Mouse (Mus musculus): ENCODE data around the gene 4933427I04Rik. TPM values are rescaled to one million over a fixed set of nuclear protein-coding genes. Genes with fewer than 3 reads are reported as not detected.

Gene 4933427I04Rik
- polyA plus RNA-seq, 1 experiment from 2014 or later: not detected

DNA sequence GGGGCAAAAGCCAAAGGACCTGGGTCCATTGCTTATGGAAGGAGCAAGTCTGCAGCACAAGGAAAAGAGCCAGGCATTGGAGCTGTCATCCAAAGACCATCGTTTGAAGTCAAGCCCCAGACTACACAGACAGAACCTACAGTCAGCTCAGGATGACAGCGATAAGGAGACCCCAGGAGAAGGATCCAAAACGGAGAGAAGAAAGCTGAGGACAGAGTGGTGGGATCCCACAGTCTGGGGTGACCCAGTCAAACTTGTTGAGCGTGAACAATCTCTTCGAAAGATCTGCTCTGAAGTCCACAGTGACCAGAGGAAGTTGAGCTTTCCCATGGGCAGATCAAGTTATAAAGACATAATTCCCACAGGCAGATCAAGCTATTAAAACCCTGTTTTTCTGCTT is 1.1 kb downstream of the 4933427I04Rik start:
- Histone ChIP-seq H3K36me3 (ENCODE audit: control insufficient read depth, insufficient read depth, low read length) (no peaks in the 10 kb centered on the region), H3K9me3 (replicated peaks; ENCODE audit: control insufficient read depth, low read length) (no peaks in the 10 kb centered on the region)
- 81% methylated on average over 5 of the region's 5 CpGs for WGBS

DNA sequence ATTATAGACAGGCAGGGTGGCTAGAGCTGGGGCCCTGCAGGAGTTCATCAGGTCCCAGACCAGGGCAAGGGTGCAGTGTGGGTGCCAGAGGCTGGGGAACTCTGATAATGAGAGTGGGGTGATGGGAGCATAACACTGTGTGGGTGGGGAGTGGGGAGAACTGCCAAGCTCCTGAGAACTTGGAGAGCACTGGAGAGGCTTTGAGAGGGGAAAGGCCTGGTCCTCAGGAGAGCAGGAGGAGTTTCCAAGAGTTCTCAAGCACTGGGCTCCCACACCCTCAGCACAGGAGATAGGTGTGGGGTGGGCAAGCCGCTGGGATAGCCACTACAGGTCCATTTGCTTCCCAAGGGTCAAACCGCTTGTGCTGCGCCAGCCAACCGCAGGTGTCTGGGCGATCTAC is 34.2 kb downstream of the 4933427I04Rik start:
- no peaks in the 10 kb centered on the region for H3K36me3 ChIP-seq (ENCODE audit: control insufficient read depth, insufficient read depth, low read length)
- no peak overlapping the region for H3K9ac ChIP-seq (ENCODE audit: low read length)
- H3K4me3 ChIP-seq (ENCODE audit: low read depth, low read length): no peak overlapping the region
- H3K9me3 ChIP-seq (replicated peaks; ENCODE audit: control insufficient read depth, low read length): no peaks in the 10 kb centered on the region
- no peak overlapping the region for H3K27ac ChIP-seq (ENCODE audit: low read depth, low read length)
- no peaks in the 10 kb centered on the region for H3K27me3 ChIP-seq (replicated peaks; ENCODE audit: control insufficient read depth, insufficient read depth, low read length)
- no peak overlapping the region for H3K4me2 ChIP-seq (ENCODE audit: low read length)
- no peak for ATAC-seq
- 90% methylated on average over 5 of the region's 5 CpGs for WGBS
- no peak for DNase-seq (ENCODE audit: low spot score)
- no peaks in the 10 kb centered on the region for H3K4me1 ChIP-seq (ENCODE audit: control insufficient read depth, insufficient read depth, low read length)

More for the DNA sequence above, 1.1 kb downstream of the 4933427I04Rik start:
- Histone ChIP-seq H3K4me1 (ENCODE audit: control insufficient read depth, insufficient read depth, low read length) (no peaks in the 10 kb centered on the region), H3K4me2 (ENCODE audit: low read length) (no peak overlapping the region), H3K27ac (ENCODE audit: low read depth, low read length) (no peak overlapping the region), H3K9ac (ENCODE audit: low read length) (no peak overlapping the region), H3K4me3 (ENCODE audit: low read depth, low read length) (no peak overlapping the region), H3K27me3 (replicated peaks; ENCODE audit: control insufficient read depth, insufficient read depth, low read length) (no peaks in the 10 kb centered on the region)
- DNase-seq (ENCODE audit: low spot score): no peak
- no peak for ATAC-seq

DNA sequence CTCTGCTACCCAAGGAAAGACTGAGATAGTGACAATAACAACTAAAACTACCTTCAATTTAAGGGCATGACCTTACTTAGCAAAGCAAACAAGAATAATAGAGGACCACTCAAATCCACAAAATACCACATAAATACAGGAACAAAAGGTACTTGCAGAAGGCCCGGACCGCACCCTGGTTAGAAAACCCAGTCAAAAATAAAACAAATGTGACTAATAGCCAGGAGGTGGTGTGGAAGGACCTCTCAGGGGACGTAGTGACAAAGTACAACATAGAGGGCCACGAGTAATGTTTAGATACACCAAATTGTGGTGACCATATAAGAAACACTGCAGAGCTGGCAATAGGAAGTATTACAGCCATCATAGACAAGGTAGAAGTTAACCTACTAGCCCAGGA is 34.8 kb downstream of the 4933427I04Rik start:
- Histone ChIP-seq H3K4me3 (ENCODE audit: low read depth, low read length) (no peak overlapping the region), H3K9ac (ENCODE audit: low read length) (no peak overlapping the region), H3K4me2 (ENCODE audit: low read length) (no peak overlapping the region), H3K27ac (ENCODE audit: low read depth, low read length) (no peak overlapping the region), H3K27me3 (replicated peaks; ENCODE audit: control insufficient read depth, insufficient read depth, low read length) (no peaks in the 10 kb centered on the region), H3K36me3 (ENCODE audit: control insufficient read depth, insufficient read depth, low read length) (no peaks in the 10 kb centered on the region), H3K4me1 (ENCODE audit: control insufficient read depth, insufficient read depth, low read length) (no peaks in the 10 kb centered on the region), H3K9me3 (replicated peaks; ENCODE audit: control insufficient read depth, low read length) (no peaks in the 10 kb centered on the region)
- no peak for ATAC-seq
- WGBS: 87% methylated on average over 4 of the region's 4 CpGs
- no peak for DNase-seq (ENCODE audit: low spot score)

DNA sequence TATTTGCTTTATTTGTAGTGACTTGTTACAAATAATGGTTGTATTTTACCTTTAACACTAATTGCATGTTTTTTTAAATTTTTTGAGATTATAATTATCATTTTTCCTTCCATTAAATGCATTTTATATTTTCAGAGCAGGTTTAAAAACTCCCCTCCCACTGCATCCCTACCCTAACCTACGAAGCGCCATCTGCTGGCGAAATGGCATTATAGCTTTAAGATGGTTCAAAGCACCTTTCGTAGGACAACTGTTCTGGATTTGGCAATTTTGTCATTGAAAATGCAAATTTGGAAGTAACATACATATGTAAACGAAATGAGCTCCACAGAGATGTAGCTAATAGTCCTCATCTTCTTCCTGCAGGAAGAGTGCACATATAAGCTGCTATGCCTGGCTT is 39.2 kb downstream of the 4933427I04Rik start:
- Histone ChIP-seq H3K4me3 (ENCODE audit: low read depth, low read length) (no peak overlapping the region), H3K4me2 (ENCODE audit: low read length) (no peak overlapping the region), H3K4me1 (ENCODE audit: control insufficient read depth, insufficient read depth, low read length) (no peaks in the 10 kb centered on the region), H3K9me3 (replicated peaks; ENCODE audit: control insufficient read depth, low read length) (no peaks in the 10 kb centered on the region), H3K36me3 (ENCODE audit: control insufficient read depth, insufficient read depth, low read length) (no peaks in the 10 kb centered on the region), H3K27ac (ENCODE audit: low read depth, low read length) (no peak overlapping the region), H3K9ac (ENCODE audit: low read length) (no peak overlapping the region), H3K27me3 (replicated peaks; ENCODE audit: control insufficient read depth, insufficient read depth, low read length) (no peaks in the 10 kb centered on the region)
- peak; percentile 77 for DNase-seq (ENCODE audit: low spot score)
- 9% methylated on average over 5 of the region's 5 CpGs for WGBS
- ATAC-seq: no peak

DNA sequence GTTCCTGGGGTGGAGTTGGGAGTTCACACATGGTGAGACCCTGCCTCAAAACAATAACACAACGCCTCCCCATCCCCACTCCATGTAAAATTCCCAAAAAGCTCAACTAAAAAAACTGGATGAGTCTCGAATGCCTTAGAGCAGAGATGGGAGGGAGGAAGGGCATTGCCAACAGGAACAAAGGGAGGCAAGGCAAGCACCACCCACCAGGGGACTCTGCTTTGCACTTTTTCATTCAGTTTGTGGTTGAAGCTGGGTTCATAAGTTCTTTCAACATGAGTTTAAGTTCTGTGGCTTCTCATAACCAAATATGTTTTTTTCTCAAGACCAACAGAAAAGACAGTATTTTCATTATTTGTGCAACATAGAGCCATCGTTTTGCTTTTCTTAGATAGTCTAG is 44.0 kb downstream of the 4933427I04Rik start:
- Histone ChIP-seq H3K27ac (ENCODE audit: low read depth, low read length) (no peak overlapping the region), H3K4me3 (ENCODE audit: low read depth, low read length) (no peak overlapping the region), H3K4me1 (ENCODE audit: control insufficient read depth, insufficient read depth, low read length) (peaks cover 8% of the 10 kb centered on the region), H3K27me3 (replicated peaks; ENCODE audit: control insufficient read depth, insufficient read depth, low read length) (no peaks in the 10 kb centered on the region), H3K9ac (ENCODE audit: low read length) (no peak overlapping the region), H3K36me3 (ENCODE audit: control insufficient read depth, insufficient read depth, low read length) (no peaks in the 10 kb centered on the region), H3K9me3 (replicated peaks; ENCODE audit: control insufficient read depth, low read length) (no peaks in the 10 kb centered on the region), H3K4me2 (ENCODE audit: low read length) (no peak overlapping the region)
- 70% methylated on average over 3 of the region's 3 CpGs for WGBS
- ATAC-seq: no peak
- DNase-seq (ENCODE audit: low spot score): no peak

DNA sequence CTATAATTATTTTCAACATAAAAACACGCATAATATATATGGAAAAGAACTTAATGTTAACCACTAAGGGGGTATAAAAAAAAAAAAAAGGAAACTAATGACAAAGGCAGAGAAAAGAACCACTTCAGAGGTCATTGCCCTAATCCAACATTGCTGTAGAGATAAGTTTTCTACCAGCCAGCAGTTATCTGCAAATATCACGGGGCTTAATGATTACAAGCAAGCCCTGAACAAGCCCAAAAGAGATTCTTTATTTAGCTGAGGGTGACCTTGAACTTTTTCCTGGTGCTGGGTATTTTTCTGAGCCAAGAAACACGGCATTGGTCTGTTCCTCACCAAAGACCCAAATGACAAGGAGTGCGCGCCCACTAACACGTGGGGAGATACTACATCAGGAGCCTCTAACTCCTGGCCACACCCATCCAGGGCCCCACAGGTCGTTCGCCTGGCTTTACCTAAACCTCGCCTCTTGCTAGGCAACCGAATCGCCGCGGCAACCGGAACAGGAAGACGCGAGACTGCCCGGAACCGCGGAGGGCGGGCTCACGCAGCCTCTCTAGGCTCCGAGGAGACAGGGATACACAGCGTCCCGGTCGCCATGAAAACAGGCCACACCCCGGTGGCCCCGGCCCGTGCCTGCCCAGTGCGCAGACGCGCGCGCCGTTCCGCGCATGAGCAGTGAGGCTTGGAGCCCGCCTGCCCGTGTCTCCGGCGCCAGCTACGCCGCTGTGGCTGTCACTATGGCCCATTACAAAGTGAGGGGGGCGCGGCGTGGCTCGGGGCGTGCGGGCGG is 45.0 kb downstream of the 4933427I04Rik start, which contains the start of gene Mycbp:
TSS of gene Mycbp (plus strand) at position 500 of the 793 bp plus-strand sequence.
- Histone ChIP-seq H3K9ac (ENCODE audit: low read length) (peak within 1 kb of the TSS; percentile 78), H3K4me2 (ENCODE audit: low read length) (peak within 1 kb of the TSS; percentile 65), H3K4me3 (ENCODE audit: low read depth, low read length) (peak within 1 kb of the TSS; percentile 84), H3K27me3 (replicated peaks; ENCODE audit: control insufficient read depth, insufficient read depth, low read length) (no peaks in the 10 kb centered on the region), H3K36me3 (ENCODE audit: control insufficient read depth, insufficient read depth, low read length) (peaks cover 9% of the 10 kb centered on the region; the same call in 1 of the 2 replicates), H3K9me3 (replicated peaks; ENCODE audit: control insufficient read depth, low read length) (no peaks in the 10 kb centered on the region), H3K27ac (ENCODE audit: low read depth, low read length) (peak within 1 kb of the TSS; percentile 58; the same call in 1 of the 2 replicates), H3K4me1 (ENCODE audit: control insufficient read depth, insufficient read depth, low read length) (peaks cover 8% of the 10 kb centered on the region)
- DNase-seq (ENCODE audit: low spot score): peak; percentile 99
- WGBS: 2% methylated on average over 48 of the region's 49 CpGs
- ATAC-seq: peak; percentile 100

DNA sequence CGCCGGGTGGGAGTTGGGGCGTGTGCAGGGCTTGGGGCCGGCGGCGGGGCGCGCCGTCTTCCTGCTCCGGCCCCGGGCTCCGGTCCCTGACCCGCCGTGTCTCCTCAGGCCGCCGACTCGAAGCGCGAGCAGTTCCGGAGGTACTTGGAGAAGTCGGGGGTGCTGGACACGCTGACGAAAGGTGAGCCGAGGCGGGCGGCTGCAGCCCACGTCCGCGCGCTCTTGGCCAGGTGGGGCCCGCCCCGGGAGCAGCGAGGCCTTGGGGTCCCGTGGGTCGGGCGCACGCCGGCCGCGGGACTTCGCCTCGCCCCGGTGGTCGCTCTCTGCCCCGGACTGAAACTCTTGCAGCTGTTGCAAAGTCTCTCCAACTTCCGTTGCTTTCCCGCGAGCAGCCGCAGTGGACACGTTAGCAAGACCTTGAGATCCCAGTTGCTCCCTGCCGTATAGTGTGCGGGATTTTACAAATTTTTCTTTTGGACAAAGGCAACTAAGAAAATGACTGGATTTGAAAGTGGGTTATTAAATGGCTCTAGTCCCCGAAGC is 45.7 kb downstream of the 4933427I04Rik start:
- WGBS: under 1% methylated on average over 44 of the region's 53 CpGs
- ATAC-seq: no peak

DNA sequence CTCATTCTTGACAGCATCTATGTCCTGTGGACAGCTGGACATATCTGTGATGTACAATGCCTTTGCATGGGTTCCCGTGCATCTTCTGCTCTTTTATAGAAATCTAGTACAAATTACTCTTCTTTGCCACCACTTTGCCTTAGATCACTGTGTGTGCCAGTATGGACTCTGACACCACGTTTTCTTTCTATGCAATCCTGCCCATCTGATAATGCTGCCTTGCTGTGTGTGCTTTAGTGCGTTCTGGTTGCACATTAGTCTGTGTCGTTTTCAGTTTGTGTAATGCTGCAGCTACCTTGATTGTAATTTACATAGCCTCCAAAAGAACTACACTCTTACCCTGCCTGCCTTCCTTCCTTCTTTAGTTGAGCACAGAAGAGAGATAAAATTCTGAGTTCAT is 52.0 kb downstream of the 4933427I04Rik start:
- ATAC-seq (no peak), DNase-seq (ENCODE audit: low spot score) (no peak)
- Histone ChIP-seq H3K4me2 (ENCODE audit: low read length) (no peak overlapping the region), H3K4me1 (ENCODE audit: control insufficient read depth, insufficient read depth, low read length) (peaks cover 8% of the 10 kb centered on the region), H3K9me3 (replicated peaks; ENCODE audit: control insufficient read depth, low read length) (no peaks in the 10 kb centered on the region), H3K9ac (ENCODE audit: low read length) (no peak overlapping the region), H3K27ac (ENCODE audit: low read depth, low read length) (no peak overlapping the region), H3K36me3 (ENCODE audit: control insufficient read depth, insufficient read depth, low read length) (peaks cover 32% of the 10 kb centered on the region), H3K4me3 (ENCODE audit: low read depth, low read length) (no peak overlapping the region), H3K27me3 (replicated peaks; ENCODE audit: control insufficient read depth, insufficient read depth, low read length) (no peaks in the 10 kb centered on the region)
- 88% methylated on average over 4 of the region's 4 CpGs for WGBS

More for the DNA sequence above, 45.7 kb downstream of the 4933427I04Rik start:
- H3K9ac ChIP-seq (ENCODE audit: low read length): peak overlapping the region; percentile 78
- no peaks in the 10 kb centered on the region for H3K27me3 ChIP-seq (replicated peaks; ENCODE audit: control insufficient read depth, insufficient read depth, low read length)
- peaks cover 8% of the 10 kb centered on the region for H3K4me1 ChIP-seq (ENCODE audit: control insufficient read depth, insufficient read depth, low read length)
- DNase-seq (ENCODE audit: low spot score): no peak
- H3K4me2 ChIP-seq (ENCODE audit: low read length): peak overlapping the region; percentile 65
- peaks cover 14% of the 10 kb centered on the region; the same call in 1 of the 2 replicates for H3K36me3 ChIP-seq (ENCODE audit: control insufficient read depth, insufficient read depth, low read length)
- H3K9me3 ChIP-seq (replicated peaks; ENCODE audit: control insufficient read depth, low read length): no peaks in the 10 kb centered on the region
- peak overlapping the region; percentile 58; the same call in 1 of the 2 replicates for H3K27ac ChIP-seq (ENCODE audit: low read depth, low read length)
- peak overlapping the region; percentile 84 for H3K4me3 ChIP-seq (ENCODE audit: low read depth, low read length)

DNA sequence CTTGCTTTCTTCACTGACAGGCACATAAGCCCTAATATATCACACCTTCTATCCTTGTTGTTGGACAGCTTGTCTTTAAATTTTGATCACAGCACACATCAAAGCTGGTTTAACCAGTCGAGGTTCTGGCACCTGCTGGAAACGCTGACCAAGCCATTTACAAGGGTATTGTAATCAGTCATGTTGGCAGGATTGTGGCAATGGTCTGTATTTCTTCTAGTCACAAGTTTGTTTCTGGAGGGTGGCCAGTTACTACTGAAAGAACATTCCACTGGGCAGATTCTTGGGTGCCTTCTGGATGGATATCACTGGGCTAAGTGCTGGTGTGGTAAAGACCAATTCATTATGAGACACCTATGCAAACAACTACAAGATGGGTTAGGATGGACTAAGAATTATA is 53.0 kb downstream of the 4933427I04Rik start:
- H3K27me3 ChIP-seq (replicated peaks; ENCODE audit: control insufficient read depth, insufficient read depth, low read length): no peaks in the 10 kb centered on the region
- H3K4me2 ChIP-seq (ENCODE audit: low read length): no peak overlapping the region
- DNase-seq (ENCODE audit: low spot score) (no peak), ATAC-seq (no peak)
- no peak overlapping the region for H3K4me3 ChIP-seq (ENCODE audit: low read depth, low read length)
- no peak overlapping the region for H3K27ac ChIP-seq (ENCODE audit: low read depth, low read length)
- 88% methylated on average over 2 of the region's 2 CpGs for WGBS
- H3K9me3 ChIP-seq (replicated peaks; ENCODE audit: control insufficient read depth, low read length): no peaks in the 10 kb centered on the region
- peaks cover 32% of the 10 kb centered on the region for H3K36me3 ChIP-seq (ENCODE audit: control insufficient read depth, insufficient read depth, low read length)
- no peak overlapping the region for H3K9ac ChIP-seq (ENCODE audit: low read length)
- peaks cover 8% of the 10 kb centered on the region for H3K4me1 ChIP-seq (ENCODE audit: control insufficient read depth, insufficient read depth, low read length)
